Mouse (Mus musculus) T-cell, adult 66 days (primary cell): Measurements from ENCODE around the gene Mettl21a. TPM values are rescaled to one million over a fixed set of nuclear protein-coding genes. Genes with fewer than 3 reads are reported as not detected.

Source experiments
- total RNA-seq, 2 experiments: library from RNA; stranded (reverse); gene quantifications; 3 replicates in 1 of 2; 4 replicates in 1 of 2; pipeline ENCODE4 v1.2.4; 2023

The Mettl21a gene
- 1 to 10 TPM; 2.4 to 4.7 TPM for total RNA-seq

GRCm38 (mm10) chr1:64616881-64617714 is at the start of gene Mettl21a:
Mettl21a (minus strand) TSS chr1:64617242.

Other genes with a start within 250 kb of the Mettl21a start
- 100 to 1,000 TPM; 117 to 132 TPM for gene Creb1, start 84.6 kb downstream of the Mettl21a start, total RNA-seq
- gene Ccnyl1, start 73.2 kb upstream of the Mettl21a start, total RNA-seq, result 1 to 10 TPM; 6.8 to 8.6 TPM
- 1 to 10 TPM; 4.7 to 4.8 TPM for gene Fzd5, start 120.5 kb upstream of the Mettl21a start, total RNA-seq